Mouse (Mus musculus) liver, adult 2 months (tissue): Measurements from ENCODE around the gene Npr3.

Experiments used
- CTCF ChIP-seq: fragments of 200-500 bp; IDR thresholded peaks from 2 replicates; pipeline ENCODE4 v1.5.1; 2011; ENCODE audit warnings: low read depth, low read length, control low read depth
- POLR2A ChIP-seq: fragments of 200-500 bp; IDR thresholded peaks from 2 replicates; pipeline ENCODE4 v1.6.1; 2011; ENCODE audit warnings: low read length, control low read depth; ENCODE audit not compliant: insufficient read depth; ENCODE audit errors: extremely low read depth

DNA sequence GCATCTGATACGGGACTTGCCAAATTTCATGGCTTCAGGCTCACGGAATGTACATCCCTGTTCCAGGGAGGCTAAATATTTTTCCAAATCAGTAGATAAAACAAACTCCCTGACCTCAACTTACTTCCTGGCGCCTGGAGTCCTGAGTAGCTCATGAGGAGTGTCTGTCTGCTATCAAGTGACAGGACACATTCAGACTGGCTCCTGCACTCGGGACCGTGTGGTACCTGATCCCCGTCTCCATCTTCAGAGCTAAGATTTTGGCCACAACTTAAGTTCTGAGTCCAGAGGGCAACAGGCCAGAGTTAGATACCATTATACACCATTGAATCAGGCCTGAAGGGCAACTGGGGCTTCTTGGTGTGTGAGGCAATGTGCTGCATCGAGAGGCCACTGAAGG, 49.0 kb upstream of the Npr3 start:
- no peak for TF ChIP-seq POLR2A
- TF ChIP-seq CTCF: no peak
